Mouse (Mus musculus) stomach, embryonic 14.5 days (tissue): Measurements from ENCODE around the gene Arl16. TPM values are rescaled to one million over a fixed set of nuclear protein-coding genes. Genes with fewer than 3 reads are reported as not detected.

ENCODE experiments used
- ATAC-seq: fragments of 200-750 bp; cut with Nextera tagmentation; 2 replicates; pipeline ENCODE4 v1.8.0; 2017; ENCODE audit warnings: low read depth, moderate TSS enrichment; ENCODE audit not compliant: insufficient number of reproducible peaks, insufficient read depth, low FRiP score
- H3K27ac ChIP-seq: fragments of 300-500 bp; sonication (generic); 2 replicates; pipeline ENCODE4 v1.5.1; 2014; ENCODE audit warnings: mild to moderate bottlenecking, low read length, moderate library complexity, mixed read lengths
- H3K27me3 ChIP-seq: fragments of 300-500 bp; sonication (generic); 2 replicates; pipeline ENCODE4 v1.6.1; 2014; ENCODE audit warnings: low read length, control low read depth, mixed read lengths; ENCODE audit not compliant: control insufficient read depth, insufficient read depth
- H3K36me3 ChIP-seq: fragments of 300-500 bp; sonication (generic); 2 replicates; pipeline ENCODE4 v1.6.1; 2014; ENCODE audit warnings: mild to moderate bottlenecking, control low read depth, low read length, moderate library complexity, mixed read lengths; ENCODE audit not compliant: control insufficient read depth, insufficient read depth
- H3K4me1 ChIP-seq: fragments of 300-500 bp; sonication (generic); 2 replicates; pipeline ENCODE4 v1.6.1; 2014; ENCODE audit warnings: low read length, control low read depth, mixed read lengths; ENCODE audit not compliant: control insufficient read depth, insufficient read depth
- H3K4me2 ChIP-seq: fragments of 300-500 bp; sonication (generic); replicated peaks from 2 replicates; pipeline ENCODE4 v1.6.1; 2014; ENCODE audit warnings: low read depth, low read length, control low read depth
- H3K4me3 ChIP-seq: fragments of 300-500 bp; sonication (generic); 2 replicates; pipeline ENCODE4 v1.5.1; 2014; ENCODE audit warnings: low read depth, low read length, control low read depth
- H3K9ac ChIP-seq: fragments of 300-500 bp; sonication (generic); replicated peaks from 2 replicates; pipeline ENCODE4 v1.6.1; 2014; ENCODE audit warnings: low read depth, mild to moderate bottlenecking, control low read depth, low read length, moderate library complexity, mixed read lengths
- H3K9me3 ChIP-seq: fragments of 300-500 bp; sonication (generic); 2 replicates; pipeline ENCODE4 v1.6.1; 2016; ENCODE audit warnings: low read depth, low read length, control low read depth; ENCODE audit not compliant: control insufficient read depth
- WGBS: fragments of 180-500 bp; shearing (Covaris S2); extraction: QIAGEN DNeasy Blood & Tissue Kit; methylation state at CpG from one replicate; pipeline ENCODE4 v1.1.7; 2014; 5-methylcytosine and 5-hydroxymethylcytosine counted together
- polyA plus RNA-seq: library from polyadenylated mRNA; unstranded; fragments of >200 nt; fragmentation: Nextera tagmentation; extraction: Ambion mirVana; gene quantifications from 2 replicates; pipeline ENCODE4 v1.2.1, GENCODE M21; 2014

Arl16 gene
- polyA plus RNA-seq, 1 experiment from 2014 or later, result 43.3 TPM

DNA sequence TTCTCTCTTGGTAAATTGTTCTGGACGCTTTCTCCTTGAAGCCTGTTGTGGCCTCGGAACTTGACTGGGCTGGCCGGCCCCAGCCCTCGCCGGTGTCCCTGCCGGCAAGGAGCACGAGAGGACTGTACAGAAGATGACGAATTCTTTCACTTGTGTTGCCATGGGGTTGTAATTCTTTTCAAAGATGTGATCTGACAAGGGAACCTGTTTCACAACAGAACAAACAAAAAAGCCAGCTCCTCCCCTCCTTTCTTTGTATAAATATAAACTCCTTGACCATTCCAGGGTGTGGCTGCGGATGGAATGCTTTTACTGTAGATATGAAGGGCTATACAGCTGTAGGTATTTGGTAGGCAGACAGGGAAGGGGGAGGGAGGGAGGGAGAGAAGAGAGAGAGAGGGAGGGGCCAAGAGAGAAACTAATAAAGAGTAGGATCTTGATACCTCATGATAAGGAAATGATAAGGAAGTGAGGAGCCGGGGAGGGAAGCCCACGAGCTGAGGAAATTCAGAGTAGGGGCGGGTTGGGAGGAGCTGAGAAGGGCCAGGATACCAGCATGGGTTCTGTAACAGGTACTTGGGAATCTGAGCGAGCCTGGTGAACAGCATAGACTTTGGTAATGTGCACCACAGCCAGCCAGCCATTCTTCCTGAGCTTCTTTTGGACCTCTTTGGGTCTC is 40.3 kb upstream of the Arl16 start:
- no peaks in the 10 kb centered on the region for H3K27me3 ChIP-seq
- no peaks in the 10 kb centered on the region for H3K36me3 ChIP-seq
- WGBS, result 57% methylated on average over 13 of the region's 13 CpGs
- H3K4me3 ChIP-seq, result no peak overlapping the region
- H3K27ac ChIP-seq, result peak overlapping the region; percentile 79
- H3K9me3 ChIP-seq, result no peaks in the 10 kb centered on the region
- ATAC-seq, result peak; percentile 83
- H3K4me1 ChIP-seq, result peaks cover 10% of the 10 kb centered on the region
- H3K4me2 ChIP-seq, result no peak overlapping the region
- H3K9ac ChIP-seq, result no peak overlapping the region

DNA sequence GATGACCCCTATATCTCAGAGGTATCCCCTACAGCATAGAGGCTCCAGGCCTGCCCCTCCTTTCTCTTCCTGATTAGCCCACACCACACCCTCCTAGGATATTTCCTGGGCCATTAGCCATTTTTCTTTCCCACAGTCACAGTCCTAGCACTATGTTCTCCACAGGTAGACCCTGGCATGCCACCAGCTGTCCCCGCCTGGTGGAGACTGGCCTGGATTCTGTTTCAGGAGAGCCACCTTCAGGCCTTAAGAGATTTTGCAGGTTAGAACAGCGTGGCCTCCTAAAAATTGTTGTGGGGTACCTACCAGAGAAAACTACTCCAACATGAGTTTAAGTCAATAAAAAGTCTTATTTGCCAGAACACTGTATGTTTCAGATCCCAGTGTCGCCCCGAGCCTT is 39.5 kb upstream of the Arl16 start:
- no peak overlapping the region for H3K4me2 ChIP-seq
- ATAC-seq, result peak; percentile 51
- no peaks in the 10 kb centered on the region for H3K36me3 ChIP-seq
- peaks cover 10% of the 10 kb centered on the region for H3K4me1 ChIP-seq
- no peak overlapping the region for H3K4me3 ChIP-seq
- no peak overlapping the region for H3K9ac ChIP-seq
- no peaks in the 10 kb centered on the region for H3K9me3 ChIP-seq
- H3K27ac ChIP-seq, result peak overlapping the region; percentile 77
- H3K27me3 ChIP-seq, result no peaks in the 10 kb centered on the region
- 61% methylated on average over 4 of the region's 4 CpGs for WGBS

DNA sequence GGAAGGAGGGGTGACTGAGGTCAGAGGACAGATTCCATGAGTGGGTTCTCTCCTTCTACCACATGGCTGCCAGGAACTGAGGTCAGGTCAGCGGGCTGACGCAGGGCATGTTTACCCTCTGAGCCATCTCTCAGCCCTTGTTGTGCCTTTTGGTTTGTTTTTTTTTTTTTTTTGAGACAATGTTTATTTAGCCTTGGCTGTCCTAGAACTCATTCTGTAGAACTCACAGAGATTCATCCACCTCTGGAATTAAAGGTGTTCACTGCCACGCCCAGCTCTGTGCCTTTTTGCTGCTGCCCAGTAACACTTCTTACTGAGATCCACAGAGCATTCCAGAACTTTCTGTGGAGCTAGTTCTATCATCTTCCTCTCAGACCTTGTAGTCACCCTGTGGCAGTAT is 38.3 kb upstream of the Arl16 start:
- H3K9ac ChIP-seq, result no peak overlapping the region
- no peaks in the 10 kb centered on the region for H3K9me3 ChIP-seq
- no peaks in the 10 kb centered on the region for H3K27me3 ChIP-seq
- no peak overlapping the region for H3K4me3 ChIP-seq
- H3K4me2 ChIP-seq, result no peak overlapping the region
- H3K27ac ChIP-seq, result no peak overlapping the region
- H3K4me1 ChIP-seq, result peaks cover 10% of the 10 kb centered on the region
- H3K36me3 ChIP-seq, result no peaks in the 10 kb centered on the region
- WGBS, result 77% methylated on average over 3 of the region's 3 CpGs
- ATAC-seq, result no peak

DNA sequence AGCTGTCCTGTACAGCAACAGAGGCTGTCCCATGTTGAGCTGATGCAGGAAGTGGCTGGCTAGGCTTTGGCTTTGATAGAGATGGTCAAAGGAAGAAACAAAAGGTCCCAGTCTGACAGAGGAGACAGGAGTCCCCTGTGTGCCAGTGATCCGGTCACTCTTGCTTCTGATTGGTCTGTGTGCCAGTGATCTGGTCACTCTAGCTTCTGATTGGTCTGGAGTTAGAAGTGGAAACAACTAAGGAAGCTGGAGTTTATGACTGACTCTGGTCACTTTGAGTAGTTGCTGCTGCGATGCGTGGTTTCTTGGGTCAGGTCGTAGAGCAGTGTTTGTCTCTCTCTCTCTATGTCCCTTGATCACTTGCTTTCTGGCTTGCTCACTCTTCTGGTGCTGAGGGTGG is 34.3 kb upstream of the Arl16 start:
- no peak overlapping the region for H3K9ac ChIP-seq
- 89% methylated on average over 4 of the region's 4 CpGs for WGBS
- H3K4me1 ChIP-seq, result peaks cover 4% of the 10 kb centered on the region; the same call in 1 of the 2 replicates
- no peaks in the 10 kb centered on the region for H3K27me3 ChIP-seq
- no peak overlapping the region for H3K27ac ChIP-seq
- H3K36me3 ChIP-seq, result peaks cover 16% of the 10 kb centered on the region
- H3K4me3 ChIP-seq, result no peak overlapping the region
- no peak overlapping the region for H3K4me2 ChIP-seq
- no peaks in the 10 kb centered on the region for H3K9me3 ChIP-seq
- ATAC-seq, result no peak

DNA sequence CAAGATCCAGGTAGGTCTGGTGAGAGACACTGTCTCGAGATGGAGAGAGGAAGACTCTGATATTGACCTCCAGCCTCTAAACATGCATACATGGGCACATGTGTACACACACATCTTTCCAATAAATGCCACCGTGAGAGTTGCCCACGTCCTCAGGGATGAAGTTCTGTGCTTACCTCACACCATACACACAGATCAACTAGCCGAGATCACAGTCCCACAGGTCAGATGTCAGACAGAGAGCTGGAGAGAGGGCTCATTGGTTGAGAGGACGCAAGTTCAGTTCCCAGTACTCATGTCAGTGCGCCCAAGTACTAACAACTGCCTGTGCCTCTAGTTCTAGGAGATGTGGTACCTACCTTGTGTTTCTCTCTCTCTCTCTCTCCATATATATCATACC is 33.6 kb upstream of the Arl16 start:
- H3K9me3 ChIP-seq, result no peaks in the 10 kb centered on the region
- no peaks in the 10 kb centered on the region for H3K4me1 ChIP-seq
- H3K27me3 ChIP-seq, result no peaks in the 10 kb centered on the region
- H3K27ac ChIP-seq, result no peak overlapping the region; the same call in 1 of the 2 replicates
- peaks cover 23% of the 10 kb centered on the region for H3K36me3 ChIP-seq
- ATAC-seq, result no peak
- H3K9ac ChIP-seq, result no peak overlapping the region
- H3K4me2 ChIP-seq, result no peak overlapping the region
- H3K4me3 ChIP-seq, result no peak overlapping the region
- WGBS, result 58% methylated on average over 6 of the region's 6 CpGs

DNA sequence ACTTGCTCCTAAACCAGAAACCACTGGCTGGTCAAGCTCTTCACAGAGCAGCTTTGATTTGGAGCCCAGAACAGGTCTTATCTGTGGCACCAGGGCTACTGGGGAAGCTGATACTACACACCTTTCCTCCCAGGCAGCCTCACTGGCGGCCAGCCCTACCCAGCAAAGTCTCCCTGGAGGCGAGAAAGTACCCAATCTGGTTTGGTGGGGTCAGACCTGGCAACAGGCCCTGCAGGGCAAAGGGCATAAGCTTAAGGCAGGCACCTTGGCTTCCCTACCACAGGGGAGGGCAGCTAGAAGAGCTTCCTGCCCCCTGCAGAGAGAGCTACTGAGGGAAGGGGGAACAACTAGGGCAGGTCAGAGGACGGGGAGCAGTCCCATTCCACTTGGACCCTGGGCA is 33.0 kb upstream of the Arl16 start:
- peak overlapping the region; percentile 78; the same call in 1 of the 2 replicates for H3K27ac ChIP-seq
- ATAC-seq, result peak; percentile 57; the same call in 1 of the 2 replicates
- 20% methylated on average over 3 of the region's 3 CpGs for WGBS
- peaks cover 29% of the 10 kb centered on the region for H3K36me3 ChIP-seq
- no peak overlapping the region for H3K9ac ChIP-seq
- no peaks in the 10 kb centered on the region for H3K4me1 ChIP-seq
- no peak overlapping the region for H3K4me3 ChIP-seq
- no peak overlapping the region for H3K4me2 ChIP-seq
- H3K9me3 ChIP-seq, result no peaks in the 10 kb centered on the region
- no peaks in the 10 kb centered on the region for H3K27me3 ChIP-seq

DNA sequence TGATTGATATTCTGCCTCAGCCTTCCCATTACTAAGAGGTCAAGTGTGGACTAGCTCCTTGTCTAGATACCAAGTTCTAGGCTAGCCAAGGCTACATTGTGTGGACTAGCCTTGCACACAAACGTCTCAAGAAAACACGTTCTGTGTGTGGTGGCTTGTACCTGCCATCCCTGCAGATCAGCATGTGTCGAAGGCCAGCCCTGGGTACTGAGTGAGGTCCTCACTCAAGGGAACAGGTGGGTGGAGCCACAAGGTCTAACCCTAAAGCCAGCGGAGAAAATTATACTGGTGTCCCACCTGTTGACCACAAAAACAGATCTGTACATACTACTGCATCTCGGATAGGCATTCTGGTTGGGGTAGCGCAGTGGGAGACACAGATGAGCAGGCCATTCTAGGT is 32.5 kb upstream of the Arl16 start:
- H3K9me3 ChIP-seq, result no peaks in the 10 kb centered on the region
- H3K36me3 ChIP-seq, result peaks cover 34% of the 10 kb centered on the region
- 71% methylated on average over 6 of the region's 6 CpGs for WGBS
- ATAC-seq, result no peak
- H3K4me2 ChIP-seq, result no peak overlapping the region
- no peak overlapping the region for H3K9ac ChIP-seq
- no peak overlapping the region for H3K4me3 ChIP-seq
- no peaks in the 10 kb centered on the region for H3K4me1 ChIP-seq
- H3K27ac ChIP-seq, result peak overlapping the region; percentile 78; the same call in 1 of the 2 replicates
- H3K27me3 ChIP-seq, result no peaks in the 10 kb centered on the region

DNA sequence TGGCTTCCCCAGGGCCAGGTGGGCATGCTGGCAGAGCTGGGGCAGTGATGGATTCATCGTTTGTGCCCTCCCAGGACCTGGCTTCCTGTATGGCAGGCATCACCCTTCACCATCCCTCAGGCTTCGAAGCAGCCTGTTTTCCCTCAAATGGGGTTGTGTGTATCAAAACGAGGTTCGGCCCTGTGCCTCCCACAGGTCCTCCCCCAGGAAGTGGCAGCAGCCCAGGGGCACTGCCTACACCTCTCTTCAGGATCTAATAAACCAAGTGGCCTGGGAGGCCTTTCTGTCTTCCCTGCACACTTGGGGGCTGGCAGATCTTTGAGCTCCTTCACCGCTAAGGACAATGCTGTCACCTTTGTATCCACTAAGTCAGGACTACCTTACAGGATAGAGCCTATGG is 31.5 kb upstream of the Arl16 start:
- WGBS, result 84% methylated on average over 5 of the region's 5 CpGs
- Histone ChIP-seq H3K36me3 (peaks cover 38% of the 10 kb centered on the region), H3K27ac (no peak overlapping the region; the same call in 1 of the 2 replicates)

DNA sequence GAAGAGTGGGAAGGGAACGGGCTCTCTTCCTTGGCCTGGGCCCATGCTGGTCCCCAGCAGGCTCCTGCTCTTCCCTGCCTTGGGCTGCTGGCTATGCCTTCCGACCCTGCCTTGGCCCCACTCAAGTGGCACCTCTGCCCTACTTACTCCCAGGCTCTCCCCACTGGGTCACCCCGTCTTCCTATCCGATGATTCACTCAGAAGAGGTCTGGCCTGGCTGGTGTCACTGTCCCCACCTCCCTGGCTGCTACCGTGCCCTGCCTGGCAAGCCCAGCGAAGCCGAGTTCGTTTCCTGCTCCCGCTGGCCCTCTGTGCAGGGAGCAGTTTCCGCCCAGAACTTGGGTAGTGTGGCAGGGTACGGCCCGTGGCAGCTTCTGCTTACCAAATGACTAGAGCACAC is 30.8 kb upstream of the Arl16 start:
- Histone ChIP-seq H3K4me3 (no peak overlapping the region), H3K27me3 (no peaks in the 10 kb centered on the region), H3K4me2 (no peak overlapping the region), H3K4me1 (peaks cover 5% of the 10 kb centered on the region), H3K27ac (no peak overlapping the region), H3K9me3 (no peaks in the 10 kb centered on the region), H3K9ac (no peak overlapping the region), H3K36me3 (peaks cover 38% of the 10 kb centered on the region)
- 93% methylated on average over 12 of the region's 12 CpGs for WGBS
- ATAC-seq, result no peak

More for the DNA sequence above, 31.5 kb upstream of the Arl16 start:
- H3K4me1 ChIP-seq, result no peaks in the 10 kb centered on the region
- H3K4me3 ChIP-seq, result no peak overlapping the region
- H3K27me3 ChIP-seq, result no peaks in the 10 kb centered on the region
- H3K9ac ChIP-seq, result no peak overlapping the region
- ATAC-seq, result no peak
- H3K9me3 ChIP-seq, result no peaks in the 10 kb centered on the region
- H3K4me2 ChIP-seq, result no peak overlapping the region
